ENCODE assay signal across 8 mouse cellular contexts in genomic region chr19:60144336-60144989, GRCm38 (mm10).
A peak's percentile ranks its signal among the peaks of the same experiment; 100 is the strongest.
DNase-seq lines count a peak whose midpoint lies in the region; ATAC-seq lines count a peak whose summit lies in the region.

No protein-coding gene starts in this region.

- peak; percentile 96 for DNase-seq in NIH3T3 (ENCODE audit: low read depth)
- peak; percentile 52 for DNase-seq in cerebellum, adult 9-11 months
- peak; percentile 33 to 89 for DNase-seq in frontal cortex, adult 2 months (ENCODE audit: extremely low spot score in 1 of 2, low spot score in 1 of 2)
- peak; percentile 84 for DNase-seq in hindbrain, embryonic 10.5 days (ENCODE audit: low spot score)
- peak; percentile 65 for DNase-seq in layer of hippocampus, adult 9-10 months (ENCODE audit: low spot score)
- DNase-seq in ovary, postnatal 10 days (ENCODE audit: low spot score) = peak; percentile 57
- DNase-seq in thymus, postnatal 0 days (ENCODE audit: low spot score) = peak; percentile 80

- WGBS in hindbrain, embryonic 10.5 days = 9% methylated on average over 20 of the region's 20 CpGs
- 7% methylated on average over 20 of the region's 20 CpGs for WGBS in lung, embryonic 15.5 days

- peaks cover 11% of the 10 kb centered on the region for H3K4me1 ChIP-seq in hindbrain, embryonic 10.5 days (replicated peaks)
- no peaks in the 10 kb centered on the region for H3K4me1 ChIP-seq in lung, embryonic 15.5 days

- no peak overlapping the region for H3K27ac ChIP-seq in hindbrain, embryonic 10.5 days
- H3K27ac ChIP-seq in lung, embryonic 15.5 days = no peak overlapping the region

- H3K27me3 ChIP-seq in hindbrain, embryonic 10.5 days (ENCODE audit: insufficient read depth, poor library complexity, severe bottlenecking) = peaks cover 68% of the 10 kb centered on the region
- H3K27me3 ChIP-seq in lung, embryonic 15.5 days = peaks cover 49% of the 10 kb centered on the region

- peak overlapping the region; percentile 41 for H3K4me3 ChIP-seq in hindbrain, embryonic 10.5 days
- H3K4me3 ChIP-seq in lung, embryonic 15.5 days = no peak overlapping the region

- peak overlapping the region; percentile 12; the same call in 1 of the 2 replicates for H3K4me2 ChIP-seq in lung, embryonic 15.5 days

- no peak overlapping the region for H3K9ac ChIP-seq in lung, embryonic 15.5 days

- 0 out of 2 replicates have a peak, but pooled peaks have one; percentile 19 for ATAC-seq in lung, embryonic 15.5 days (ENCODE audit: borderline replicate concordance, extremely low read depth, low FRiP score, low TSS enrichment)

- H3K36me3 ChIP-seq in hindbrain, embryonic 10.5 days = no peaks in the 10 kb centered on the region
- H3K36me3 ChIP-seq in lung, embryonic 15.5 days = no peaks in the 10 kb centered on the region

- no peaks in the 10 kb centered on the region for H3K9me3 ChIP-seq in hindbrain, embryonic 10.5 days
- no peaks in the 10 kb centered on the region for H3K9me3 ChIP-seq in lung, embryonic 15.5 days
